Mouse (Mus musculus) splenic B cell, adult 2 months (primary cell): ENCODE data around the gene Apoo.
"Not testable (repeated sequence)": the region's sequence is repeated elsewhere in the genome, so short reads cannot be mapped to it uniquely, and the experiment has no call there.

ENCODE experiments used
- DNase-seq: peaks from one replicate; pipeline ENCODE4 v3.0.0-alpha.2; 2011; ENCODE audit warnings: low read depth, low spot score
- H3K27me3 ChIP-seq: 2 replicates; pipeline ENCODE4 v1.6.1; 2012; ENCODE audit warnings: mild to moderate bottlenecking, low read length, moderate library complexity, mixed read lengths; ENCODE audit not compliant: control insufficient read depth, poor library complexity, insufficient read depth, severe bottlenecking
- H3K36me3 ChIP-seq: 2 replicates; pipeline ENCODE4 v1.6.1; 2012; ENCODE audit warnings: mild to moderate bottlenecking, low read length, moderate library complexity, mixed read lengths; ENCODE audit not compliant: control insufficient read depth, poor library complexity, insufficient read depth, severe bottlenecking

Gene Apoo

DNA sequence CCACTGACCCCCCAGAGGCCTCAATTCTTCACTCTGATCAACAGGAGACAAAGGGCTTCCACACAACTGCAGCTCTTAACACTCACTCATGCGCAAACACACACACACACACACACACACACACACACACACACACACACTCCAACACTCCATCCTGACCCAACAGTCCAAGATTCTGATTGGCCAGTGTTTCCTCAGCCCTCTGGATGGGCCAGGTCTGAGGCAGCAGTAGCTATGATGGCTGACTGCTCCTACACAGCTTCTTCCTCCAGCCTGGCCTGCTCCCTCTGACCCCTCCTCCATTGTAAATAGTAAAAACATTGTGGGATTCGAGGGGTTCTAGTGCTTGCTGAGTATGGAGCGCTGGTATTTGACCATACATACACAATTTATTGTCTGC lies 94.6 kb downstream of the Apoo start:
- not testable (repeated sequence) for H3K36me3 ChIP-seq, H3K27me3 ChIP-seq, DNase-seq

DNA sequence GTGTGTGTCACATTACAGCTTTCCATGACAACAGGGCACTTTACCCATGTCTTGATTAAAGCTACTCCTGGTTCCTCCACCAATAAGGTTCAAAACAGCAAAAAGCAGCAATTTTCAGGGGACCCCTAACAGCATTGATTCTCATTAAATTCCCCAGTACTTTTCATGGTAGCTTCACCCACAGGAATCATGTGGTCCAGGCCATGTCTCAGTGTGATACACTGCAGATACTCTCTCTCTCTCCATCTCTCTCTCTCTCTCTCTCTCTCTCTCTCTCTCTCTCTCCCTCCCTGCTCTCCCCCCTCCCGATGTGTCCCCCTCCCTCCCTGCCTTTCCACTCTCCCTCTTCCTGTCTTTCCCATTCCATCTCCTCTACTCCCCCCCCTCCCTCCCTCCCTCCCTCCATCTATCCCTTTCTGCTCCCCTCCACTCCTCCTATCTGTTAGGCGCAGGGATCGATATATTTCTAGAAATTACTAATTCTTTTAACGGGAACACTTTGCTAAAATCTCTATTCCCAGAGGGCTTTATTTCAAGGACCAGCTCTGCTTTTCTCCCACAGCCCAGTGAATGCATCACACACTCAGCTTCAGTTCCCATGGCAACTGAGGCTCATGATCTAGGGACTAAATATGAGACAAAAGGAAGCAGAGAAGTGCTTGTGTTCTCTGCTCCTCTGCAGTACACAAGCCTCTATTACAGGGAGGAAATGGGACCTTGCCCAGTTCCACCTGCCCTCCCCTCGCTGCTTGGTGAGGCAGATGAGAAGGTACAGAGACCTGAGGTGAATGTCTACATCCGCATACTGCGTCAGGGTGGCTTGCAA lies 95.9 kb downstream of the Apoo start:
- not testable (repeated sequence) for H3K27me3 ChIP-seq, DNase-seq, H3K36me3 ChIP-seq
